Mouse (Mus musculus): ENCODE measurements around the gene A130010J15Rik.

DNA sequence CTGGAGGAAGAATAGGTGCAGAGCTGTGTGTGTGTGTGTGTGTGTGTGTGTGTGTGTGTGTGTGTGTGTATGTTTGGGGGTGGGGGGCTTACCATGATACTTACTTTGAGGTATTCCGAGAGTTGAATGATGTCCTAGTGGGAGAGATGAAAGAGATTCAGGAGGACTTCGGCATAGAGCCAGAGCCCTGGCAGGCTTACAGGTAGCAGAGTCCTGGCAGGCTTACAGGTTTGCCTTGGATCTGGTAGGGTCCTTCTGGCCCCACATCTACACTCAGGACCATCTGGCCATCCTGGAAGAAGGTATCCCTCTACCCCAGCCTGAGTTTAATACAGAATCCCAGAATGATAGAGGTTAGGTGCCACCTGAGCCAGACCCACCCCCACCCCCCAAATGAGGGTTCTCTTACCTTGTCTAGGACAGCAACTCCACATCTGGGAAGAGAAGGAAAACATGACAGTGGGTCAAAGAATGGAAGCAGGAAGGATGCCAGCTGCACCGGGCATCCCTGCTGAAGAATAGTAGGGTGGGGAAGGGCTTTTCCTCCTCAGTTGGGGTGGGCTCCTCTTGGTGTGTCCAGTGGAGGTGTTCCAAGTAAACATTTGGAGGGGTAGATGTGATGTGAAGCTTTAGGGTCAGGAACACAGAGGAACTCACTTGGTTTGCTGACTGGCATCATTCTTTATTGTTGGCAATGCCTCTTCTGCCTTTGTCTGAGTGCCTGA is 26.7 kb downstream of the A130010J15Rik start:
- no peak for TF ChIP-seq MYOG (IDR thresholded peaks at IDR 0.05; ENCODE audit: control insufficient read depth, extremely low read depth, insufficient read length)
- no peak for TF ChIP-seq CTCF (IDR thresholded peaks at IDR 0.05; ENCODE audit: control insufficient read depth, insufficient read depth, insufficient read length)
- no peak for TF ChIP-seq CEBPB (IDR thresholded peaks at IDR 0.05; ENCODE audit: low read depth)
- no peak for TF ChIP-seq MYOD1 (IDR thresholded peaks at IDR 0.05; ENCODE audit: control insufficient read depth, insufficient read length, low read depth)
- TF ChIP-seq USF1 (IDR thresholded peaks at IDR 0.05; ENCODE audit: low read depth): no peak

Measured in C2C12 (cell line).